Mouse (Mus musculus): Measurements from ENCODE around the gene Prr5l. TPM values are rescaled to one million over a fixed set of nuclear protein-coding genes. Genes with fewer than 3 reads are reported as not detected.

Gene Prr5l
- total RNA-seq, 2 experiments from 2014 or later, result 0.17 to 0.35 TPM

DNA sequence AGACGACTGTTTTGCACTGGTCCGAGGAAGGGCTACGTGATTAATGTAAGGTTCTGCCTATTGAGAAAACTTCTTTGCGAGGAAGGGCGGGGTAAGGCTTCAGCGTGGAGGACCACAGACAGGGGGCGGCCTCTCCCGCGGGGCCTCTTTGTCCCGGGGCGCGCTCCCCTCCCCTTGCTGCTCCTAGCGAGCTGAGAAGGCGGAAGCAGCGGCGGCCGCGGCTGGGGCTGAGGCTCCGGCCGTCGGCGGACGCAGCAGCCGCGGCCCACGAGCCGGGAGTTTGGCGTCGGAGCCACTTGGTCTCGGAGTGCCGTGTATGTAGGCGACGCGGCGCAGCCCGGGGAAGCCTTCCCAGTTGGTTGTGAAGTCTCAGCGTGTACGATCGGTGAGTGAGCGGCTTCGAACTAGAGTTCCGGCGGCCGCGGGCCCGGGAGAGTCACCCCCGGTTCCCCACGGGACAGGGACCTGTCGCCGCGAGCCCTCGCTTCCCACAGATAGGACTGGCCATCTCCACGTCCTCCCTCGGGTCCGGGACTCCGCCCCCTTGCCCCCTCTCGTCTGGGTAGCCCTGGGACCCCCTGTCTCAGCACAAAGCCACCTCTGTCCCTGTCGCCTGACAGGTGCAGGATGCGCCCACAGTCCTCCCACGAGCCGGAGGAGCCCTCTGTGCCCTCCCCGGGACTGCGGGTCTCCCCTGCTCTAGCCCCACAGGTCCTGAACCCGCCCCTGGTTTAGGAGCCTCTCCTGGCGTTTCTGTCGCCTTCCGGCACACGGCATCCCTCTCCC is 204.4 kb downstream of the Prr5l start, which contains the start of gene Traf6:
TSS of gene Traf6 (plus strand) at position 194 of the 786 bp plus-strand sequence.
- peak; percentile 98 for ATAC-seq (replicated peaks; ENCODE audit: poor library complexity)

DNA sequence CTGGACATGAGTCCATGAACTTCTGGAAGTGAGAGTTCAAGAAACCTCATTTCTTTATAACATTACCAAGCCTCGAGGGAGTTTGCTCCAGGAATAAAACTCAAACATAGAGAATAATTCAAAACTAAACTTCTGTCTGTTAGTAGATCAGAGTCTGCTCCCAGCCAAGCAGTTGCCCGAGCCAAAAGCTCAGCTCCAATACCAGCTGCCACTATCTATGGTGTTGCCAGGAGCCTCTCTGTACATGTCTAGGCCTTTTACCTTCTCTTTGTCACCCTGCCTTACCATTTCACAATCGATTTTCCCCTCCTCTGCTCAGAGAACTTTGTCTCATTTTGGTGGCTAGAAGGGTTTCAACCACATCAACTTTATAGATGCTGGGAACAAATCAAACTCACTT is 209.3 kb downstream of the Prr5l start:
- no peak for ATAC-seq (replicated peaks; ENCODE audit: poor library complexity)

DNA sequence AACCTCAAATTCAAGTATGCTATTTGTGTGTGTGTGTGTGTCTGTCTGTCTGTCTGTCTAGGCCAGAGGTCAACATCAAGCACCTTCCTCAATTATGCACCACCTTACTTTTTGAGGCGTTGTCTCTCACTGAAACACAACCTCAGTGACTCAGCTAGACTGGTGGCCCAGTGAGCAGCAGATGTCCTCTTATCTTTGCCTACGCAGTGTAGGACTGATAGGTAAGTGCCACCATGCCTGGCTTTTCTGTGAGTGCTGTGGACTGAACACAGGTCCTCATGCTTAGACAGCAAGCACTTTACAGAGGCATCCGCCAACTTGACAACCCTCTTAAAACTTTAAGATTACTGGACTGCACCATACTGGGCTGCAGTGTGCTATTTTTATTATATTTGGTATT is 214.1 kb downstream of the Prr5l start:
- no peak for ATAC-seq (replicated peaks; ENCODE audit: poor library complexity)

GRCm38 (mm10) chr2:101665703-101666092 is 217.1 kb downstream of the Prr5l start:
- no peak for ATAC-seq (replicated peaks; ENCODE audit: poor library complexity)

GRCm38 (mm10) chr2:101665058-101665702 is 217.6 kb downstream of the Prr5l start:
- ATAC-seq (replicated peaks; ENCODE audit: poor library complexity), result peak; percentile 100

Other genes with a start within 250 kb of the Prr5l start
- 0.02 and 0.07 TPM in 2 replicates for gene Rag1, start 233.5 kb downstream of the Prr5l start, total RNA-seq (2015)
- gene Rag1, start 233.5 kb downstream of the Prr5l start, total RNA-seq (2017), result 0.07 TPM in 1 of 2 replicates, not detected in the other
- gene B230118H07Rik, start 233.5 kb downstream of the Prr5l start, total RNA-seq (2015), result 82.9 and 120 TPM in 2 replicates
- 106 and 118 TPM in 2 replicates for gene B230118H07Rik, start 233.5 kb downstream of the Prr5l start, total RNA-seq (2017)
- gene Traf6, start 204.6 kb downstream of the Prr5l start, total RNA-seq (2015), result 24.5 and 27.1 TPM in 2 replicates
- 14.0 and 14.1 TPM in 2 replicates for gene Traf6, start 204.6 kb downstream of the Prr5l start, total RNA-seq (2017)
- gene Commd9, start 3.2 kb upstream of the Prr5l start, total RNA-seq (2015), result 11.7 and 17.1 TPM in 2 replicates
- gene Commd9, start 3.2 kb upstream of the Prr5l start, total RNA-seq (2017), result 39.8 and 52.0 TPM in 2 replicates